Mouse (Mus musculus) liver, adult 2 months (tissue): ENCODE measurements around the gene Dram1. TPM values are rescaled to one million over a fixed set of nuclear protein-coding genes. Genes with fewer than 3 reads are reported as not detected.
A peak's percentile ranks its signal among the peaks of the same experiment; 100 is the strongest.

Experiments used
- DNase-seq: peaks from one replicate; pipeline ENCODE4 v3.0.0-alpha.2; 2011; ENCODE audit warnings: low read depth, low spot score; ENCODE audit errors: extremely low read depth
- H3K27ac ChIP-seq: fragments of 200-500 bp; replicated peaks from 2 replicates; pipeline ENCODE4 v1.5.1; 2012; ENCODE audit warnings: low read depth, mild to moderate bottlenecking, control low read depth, inconsistent platforms, low read length; ENCODE audit not compliant: insufficient read depth
- H3K27me3 ChIP-seq: fragments of 200-500 bp; 2 replicates; pipeline ENCODE4 v1.6.1; 2012; ENCODE audit warnings: mild to moderate bottlenecking, moderate library complexity, low read length, inconsistent platforms; ENCODE audit not compliant: control insufficient read depth, insufficient read depth
- H3K36me3 ChIP-seq: fragments of 200-500 bp; 2 replicates; pipeline ENCODE4 v1.6.1; 2012; ENCODE audit warnings: low read length, inconsistent platforms; ENCODE audit not compliant: control insufficient read depth, insufficient read depth
- H3K4me1 ChIP-seq: fragments of 200-500 bp; 2 replicates; pipeline ENCODE4 v1.6.1; 2011; ENCODE audit warnings: low read length; ENCODE audit not compliant: control insufficient read depth, insufficient read depth
- H3K4me3 ChIP-seq: fragments of 200-500 bp; 2 replicates; pipeline ENCODE4 v1.5.1; 2011; ENCODE audit warnings: low read depth, mild to moderate bottlenecking, control low read depth, low read length, moderate library complexity; ENCODE audit not compliant: insufficient read depth
- H3K79me2 ChIP-seq: fragments of 200-500 bp; 2 replicates; pipeline ENCODE4 v1.6.1; 2012; ENCODE audit warnings: inconsistent platforms, mild to moderate bottlenecking, low read length, moderate library complexity; ENCODE audit not compliant: control insufficient read depth, insufficient read depth
- H3K9ac ChIP-seq: fragments of 200-500 bp; 2 replicates; pipeline ENCODE4 v1.6.1; 2012; ENCODE audit warnings: low read depth, mild to moderate bottlenecking, control low read depth, inconsistent platforms, low read length
- CTCF ChIP-seq: fragments of 200-500 bp; IDR thresholded peaks from 2 replicates; pipeline ENCODE4 v1.5.1; 2011; ENCODE audit warnings: low read depth, low read length, control low read depth
- POLR2A ChIP-seq: fragments of 200-500 bp; IDR thresholded peaks from 2 replicates; pipeline ENCODE4 v1.6.1; 2011; ENCODE audit warnings: low read length, control low read depth; ENCODE audit not compliant: insufficient read depth; ENCODE audit errors: extremely low read depth
- WGBS: fragments of 180-500 bp; shearing (Covaris S2); methylation state at CpG from one replicate; pipeline ENCODE4 v1.1.7; 2018; 5-methylcytosine and 5-hydroxymethylcytosine counted together
- polyA plus RNA-seq: library from polyadenylated mRNA; depleted of rRNA; stranded (reverse); fragments of >200 nt; gene quantifications from 2 replicates; pipeline ENCODE4 v1.2.3, GENCODE M21; 2012
- total RNA-seq: library from RNA; depleted of rRNA; stranded (reverse); fragments of >200 nt; gene quantifications from 2 replicates; pipeline ENCODE4 v1.2.3, GENCODE M21; 2014

Dram1 gene
- total and polyA plus RNA-seq, 2 experiments, result 0.46 to 0.60 TPM

- no peak for TF ChIP-seq CTCF
- no peak for TF ChIP-seq POLR2A
- H3K27me3 ChIP-seq, result no peaks in the 10 kb centered on the region
- H3K36me3 ChIP-seq, result no peaks in the 10 kb centered on the region
- peaks cover 10% of the 10 kb centered on the region; the same call in 1 of the 2 replicates for H3K79me2 ChIP-seq
- H3K4me1 ChIP-seq, result 0 out of 2 replicates have a peak, but pooled peaks cover 2% of the 10 kb centered on the region
- no peak overlapping the region for H3K4me3 ChIP-seq
- DNase-seq, result no peak
- no peak overlapping the region for H3K9ac ChIP-seq
- WGBS, result 77% methylated on average over 10 of the region's 10 CpGs
- no peak overlapping the region for H3K27ac ChIP-seq
Measured at GRCm38 (mm10) chr10:88390096-88390790, 11.4 kb upstream of the Dram1 start.

- 71% methylated on average over 4 of the region's 4 CpGs for WGBS
- no peak for TF ChIP-seq POLR2A
- no peak for TF ChIP-seq CTCF
- Histone ChIP-seq H3K4me3 (no peak overlapping the region), H3K4me1 (0 out of 2 replicates have a peak, but pooled peaks cover 2% of the 10 kb centered on the region), H3K36me3 (no peaks in the 10 kb centered on the region), H3K27ac (no peak overlapping the region), H3K27me3 (no peaks in the 10 kb centered on the region), H3K79me2 (peaks cover 10% of the 10 kb centered on the region; the same call in 1 of the 2 replicates), H3K9ac (no peak overlapping the region)
- DNase-seq, result no peak
Measured at GRCm38 (mm10) chr10:88389576-88389975, 10.7 kb upstream of the Dram1 start.

GRCm38 (mm10) chr10:88386251-88386650 is 7.4 kb upstream of the Dram1 start:
- peaks cover 11% of the 10 kb centered on the region; the same call in 1 of the 2 replicates for H3K79me2 ChIP-seq
- 94% methylated on average over 6 of the region's 6 CpGs for WGBS
- no peaks in the 10 kb centered on the region for H3K36me3 ChIP-seq
- no peak overlapping the region for H3K27ac ChIP-seq
- 0 out of 2 replicates have a peak, but pooled peaks cover 2% of the 10 kb centered on the region for H3K4me1 ChIP-seq
- H3K4me3 ChIP-seq, result no peak overlapping the region
- no peak for DNase-seq
- no peak overlapping the region for H3K9ac ChIP-seq
- TF ChIP-seq CTCF, result no peak
- no peak for TF ChIP-seq POLR2A
- no peaks in the 10 kb centered on the region for H3K27me3 ChIP-seq

GRCm38 (mm10) chr10:88385758-88386157 is 6.9 kb upstream of the Dram1 start:
- no peaks in the 10 kb centered on the region for H3K27me3 ChIP-seq
- H3K79me2 ChIP-seq, result peaks cover 14% of the 10 kb centered on the region; the same call in 1 of the 2 replicates
- DNase-seq, result peak; percentile 35
- no peak overlapping the region for H3K9ac ChIP-seq
- TF ChIP-seq CTCF, result no peak
- no peak for TF ChIP-seq POLR2A
- no peak overlapping the region for H3K27ac ChIP-seq
- H3K4me3 ChIP-seq, result no peak overlapping the region
- H3K4me1 ChIP-seq, result 0 out of 2 replicates have a peak, but pooled peaks cover 2% of the 10 kb centered on the region
- no peaks in the 10 kb centered on the region for H3K36me3 ChIP-seq
- whole genome bisulfite sequencing, result 72% methylated on average over 6 of the region's 6 CpGs

- Histone ChIP-seq H3K4me1 (0 out of 2 replicates have a peak, but pooled peaks cover 2% of the 10 kb centered on the region), H3K36me3 (no peaks in the 10 kb centered on the region), H3K9ac (no peak overlapping the region), H3K4me3 (no peak overlapping the region), H3K27ac (no peak overlapping the region), H3K27me3 (no peaks in the 10 kb centered on the region), H3K79me2 (peaks cover 14% of the 10 kb centered on the region; the same call in 1 of the 2 replicates)
- DNase-seq, result no peak
- TF ChIP-seq CTCF (no peak), POLR2A (no peak)
- WGBS, result 90% methylated on average over 11 of the region's 11 CpGs
Measured at GRCm38 (mm10) chr10:88385290-88385689, 6.4 kb upstream of the Dram1 start.

GRCm38 (mm10) chr10:88384081-88384480 is 5.2 kb upstream of the Dram1 start:
- H3K9ac ChIP-seq, result no peak overlapping the region
- 0 out of 2 replicates have a peak, but pooled peaks cover 2% of the 10 kb centered on the region for H3K4me1 ChIP-seq
- H3K27ac ChIP-seq, result no peak overlapping the region
- no peak for TF ChIP-seq POLR2A
- no peak for TF ChIP-seq CTCF
- H3K4me3 ChIP-seq, result no peak overlapping the region
- DNase-seq, result peak; percentile 8
- WGBS, result 30% methylated on average over 5 of the region's 5 CpGs
- no peaks in the 10 kb centered on the region for H3K36me3 ChIP-seq
- H3K27me3 ChIP-seq, result no peaks in the 10 kb centered on the region
- H3K79me2 ChIP-seq, result peaks cover 14% of the 10 kb centered on the region; the same call in 1 of the 2 replicates
